Mouse (Mus musculus) kidney, embryonic 15.5 days (tissue): ENCODE measurements around the gene Ecd. TPM values are rescaled to one million over a fixed set of nuclear protein-coding genes. Genes with fewer than 3 reads are reported as not detected.

Experiments
- ATAC-seq: fragments of 200-750 bp; cut with Nextera tagmentation; replicated peaks from 2 replicates; pipeline ENCODE4 v1.8.0; 2017; ENCODE audit warnings: moderate TSS enrichment; ENCODE audit not compliant: low FRiP score
- H3K27ac ChIP-seq: fragments of 300-500 bp; sonication (generic); 2 replicates; pipeline ENCODE4 v1.5.1; 2015; ENCODE audit warnings: mild to moderate bottlenecking, inconsistent platforms
- H3K27me3 ChIP-seq: fragments of 300-500 bp; sonication (generic); 2 replicates; pipeline ENCODE4 v1.6.1; 2015; ENCODE audit warnings: inconsistent platforms
- H3K36me3 ChIP-seq: fragments of 300-500 bp; sonication (generic); 2 replicates; pipeline ENCODE4 v1.6.1; 2015; ENCODE audit warnings: inconsistent platforms
- H3K4me1 ChIP-seq: fragments of 300-500 bp; sonication (generic); 2 replicates; pipeline ENCODE4 v1.6.1; 2015; ENCODE audit warnings: inconsistent platforms
- H3K4me2 ChIP-seq: fragments of 300-500 bp; sonication (generic); 2 replicates; pipeline ENCODE4 v1.6.1; 2015; ENCODE audit warnings: moderate library complexity, mild to moderate bottlenecking, inconsistent platforms
- H3K4me3 ChIP-seq: fragments of 300-500 bp; sonication (generic); replicated peaks from 2 replicates; pipeline ENCODE4 v1.5.1; 2015; ENCODE audit warnings: mild to moderate bottlenecking, inconsistent platforms
- H3K9ac ChIP-seq: fragments of 300-500 bp; sonication (generic); 2 replicates; pipeline ENCODE4 v1.6.1; 2015; ENCODE audit warnings: mild to moderate bottlenecking, inconsistent platforms
- H3K9me3 ChIP-seq: fragments of 300-500 bp; sonication (generic); replicated peaks from 2 replicates; pipeline ENCODE4 v1.6.1; 2016; ENCODE audit warnings: inconsistent platforms
- WGBS: fragments of 180-500 bp; shearing (Covaris S2); methylation state at CpG from one replicate; pipeline ENCODE4 v1.1.7; 2015; ENCODE audit warnings: mixed read lengths; 5-methylcytosine and 5-hydroxymethylcytosine counted together
- polyA plus RNA-seq: library from polyadenylated mRNA; unstranded; fragments of >200 nt; fragmentation: Nextera tagmentation; extraction: Ambion mirVana; gene quantifications from 2 replicates; pipeline ENCODE4 v1.2.1, GENCODE M21; 2015

Gene Ecd
- polyA plus RNA-seq = 54.4 and 61.5 TPM in 2 replicates

GRCm38 (mm10) chr14:20347991-20348541, at the start of gene Ecd, which contains the start of gene Fam149b:
Ecd (minus strand) TSS chr14:20348121.
Fam149b (plus strand) TSS chr14:20348162.
- Histone ChIP-seq H3K9ac (peak within 1 kb of the TSS; percentile 97), H3K4me3 (peak within 1 kb of the TSS; percentile 91), H3K4me2 (peak within 1 kb of the TSS; percentile 77), H3K27ac (peak within 1 kb of the TSS; percentile 97), H3K9me3 (no peaks in the 10 kb centered on the region), H3K27me3 (no peaks in the 10 kb centered on the region), H3K4me1 (peaks cover 23% of the 10 kb centered on the region), H3K36me3 (peaks cover 37% of the 10 kb centered on the region)
- WGBS = under 1% methylated on average over 42 of the region's 42 CpGs
- peak; percentile 98 for ATAC-seq

- Histone ChIP-seq H3K36me3 (no peaks in the 10 kb centered on the region), H3K9me3 (no peaks in the 10 kb centered on the region), H3K9ac (no peak overlapping the region), H3K27me3 (no peaks in the 10 kb centered on the region), H3K4me3 (no peak overlapping the region), H3K4me1 (peaks cover 7% of the 10 kb centered on the region; the same call in 1 of the 2 replicates), H3K27ac (no peak overlapping the region), H3K4me2 (no peak overlapping the region)
- no peak for ATAC-seq
- WGBS = 83% methylated on average over 9 of the region's 9 CpGs
These were observed 49.3 kb upstream of the Ecd start for GRCm38 (mm10) chr14:20397220-20397619.

GRCm38 (mm10) chr14:20393205-20393913, 45.4 kb upstream of the Ecd start, which contains the start of gene Mrps16:
Mrps16 (minus strand) TSS chr14:20393634.
- Histone ChIP-seq H3K4me3 (peak within 1 kb of the TSS; percentile 72), H3K4me1 (peaks cover 17% of the 10 kb centered on the region; the same call in 1 of the 2 replicates), H3K9me3 (no peaks in the 10 kb centered on the region), H3K27ac (peak within 1 kb of the TSS; percentile 90), H3K27me3 (no peaks in the 10 kb centered on the region), H3K9ac (peak within 1 kb of the TSS; percentile 80), H3K36me3 (peaks cover 22% of the 10 kb centered on the region), H3K4me2 (peak within 1 kb of the TSS; percentile 67)
- WGBS = under 1% methylated on average over 68 of the region's 68 CpGs
- ATAC-seq = peak; percentile 96

GRCm38 (mm10) chr14:20392326-20392725, 44.4 kb upstream of the Ecd start:
- no peak overlapping the region for H3K9ac ChIP-seq
- peak overlapping the region; percentile 67 for H3K4me2 ChIP-seq
- H3K36me3 ChIP-seq = peaks cover 26% of the 10 kb centered on the region
- peak overlapping the region; percentile 72 for H3K4me3 ChIP-seq
- no peaks in the 10 kb centered on the region for H3K27me3 ChIP-seq
- no peaks in the 10 kb centered on the region for H3K9me3 ChIP-seq
- 86% methylated on average over 4 of the region's 4 CpGs for WGBS
- ATAC-seq = no peak
- peaks cover 25% of the 10 kb centered on the region for H3K4me1 ChIP-seq
- H3K27ac ChIP-seq = no peak overlapping the region

- Histone ChIP-seq H3K36me3 (peaks cover 51% of the 10 kb centered on the region), H3K27me3 (no peaks in the 10 kb centered on the region), H3K9ac (peak overlapping the region; percentile 76), H3K4me3 (peak overlapping the region; percentile 77), H3K27ac (no peak overlapping the region), H3K9me3 (no peaks in the 10 kb centered on the region), H3K4me1 (peaks cover 43% of the 10 kb centered on the region), H3K4me2 (peak overlapping the region; percentile 79)
- no peak for ATAC-seq
- WGBS = 87% methylated on average over 8 of the region's 8 CpGs
These were observed 41.6 kb upstream of the Ecd start for GRCm38 (mm10) chr14:20389446-20390079.

- peak within 1 kb of the TSS; percentile 77 for H3K4me3 ChIP-seq
- WGBS = under 1% methylated on average over 59 of the region's 59 CpGs
- peaks cover 60% of the 10 kb centered on the region for H3K36me3 ChIP-seq
- H3K4me2 ChIP-seq = peak within 1 kb of the TSS; percentile 79
- no peaks in the 10 kb centered on the region for H3K9me3 ChIP-seq
- H3K4me1 ChIP-seq = peaks cover 38% of the 10 kb centered on the region
- H3K27ac ChIP-seq = peak within 1 kb of the TSS; percentile 91
- H3K9ac ChIP-seq = peak within 1 kb of the TSS; percentile 76
- peak; percentile 83 for ATAC-seq
- H3K27me3 ChIP-seq = no peaks in the 10 kb centered on the region
These were observed 40.7 kb upstream of the Ecd start, which contains the start of gene Dnajc9 for GRCm38 (mm10) chr14:20388441-20389129. Dnajc9 (minus strand) TSS chr14:20388910.

GRCm38 (mm10) chr14:20379753-20380430, 32.0 kb upstream of the Ecd start:
- Histone ChIP-seq H3K27me3 (no peaks in the 10 kb centered on the region), H3K4me3 (no peak overlapping the region), H3K9me3 (no peaks in the 10 kb centered on the region), H3K4me1 (no peaks in the 10 kb centered on the region), H3K36me3 (peaks cover 76% of the 10 kb centered on the region), H3K27ac (no peak overlapping the region), H3K4me2 (no peak overlapping the region), H3K9ac (no peak overlapping the region)
- 83% methylated on average over 9 of the region's 9 CpGs for WGBS
- no peak for ATAC-seq

- WGBS = 89% methylated on average over 5 of the region's 5 CpGs
These were observed 31.2 kb upstream of the Ecd start for GRCm38 (mm10) chr14:20379087-20379640.

GRCm38 (mm10) chr14:20378313-20379061, 30.6 kb upstream of the Ecd start:
- WGBS = 40% methylated on average over 13 of the region's 13 CpGs
- Histone ChIP-seq H3K36me3 (peaks cover 74% of the 10 kb centered on the region), H3K9me3 (no peaks in the 10 kb centered on the region), H3K4me1 (no peaks in the 10 kb centered on the region), H3K4me2 (no peak overlapping the region), H3K27ac (no peak overlapping the region), H3K9ac (no peak overlapping the region), H3K4me3 (no peak overlapping the region), H3K27me3 (no peaks in the 10 kb centered on the region)
- ATAC-seq = peak; percentile 56; the same call in 1 of the 2 replicates

More at GRCm38 (mm10) chr14:20379087-20379640, 31.2 kb upstream of the Ecd start:
- ATAC-seq = no peak
- Histone ChIP-seq H3K9ac (no peak overlapping the region), H3K27ac (no peak overlapping the region), H3K9me3 (no peaks in the 10 kb centered on the region), H3K4me1 (no peaks in the 10 kb centered on the region), H3K27me3 (no peaks in the 10 kb centered on the region), H3K36me3 (peaks cover 74% of the 10 kb centered on the region), H3K4me3 (no peak overlapping the region), H3K4me2 (no peak overlapping the region)

GRCm38 (mm10) chr14:20377112-20377521, 29.2 kb upstream of the Ecd start:
- H3K27me3 ChIP-seq = no peaks in the 10 kb centered on the region
- no peak overlapping the region for H3K4me2 ChIP-seq
- no peak for ATAC-seq
- H3K36me3 ChIP-seq = peaks cover 74% of the 10 kb centered on the region
- no peaks in the 10 kb centered on the region for H3K4me1 ChIP-seq
- WGBS = 76% methylated on average over 4 of the region's 4 CpGs
- no peak overlapping the region for H3K9ac ChIP-seq
- H3K9me3 ChIP-seq = no peaks in the 10 kb centered on the region
- H3K27ac ChIP-seq = no peak overlapping the region
- no peak overlapping the region for H3K4me3 ChIP-seq
